Mouse (Mus musculus) mouse embryonic stem cell (cell line): ENCODE measurements at regions not wholly inside any gene's neighbourhood (a gene's known extent, or its start where the extent isn't known, plus 50 kb on each side); places are given as distances from the start of the nearest gene placed in this dataset.
"Not testable (repeated sequence)": the region's sequence is repeated elsewhere in the genome, so short reads cannot be mapped to it uniquely, and the experiment has no call there.

Source experiments
- in situ Hi-C, 2 experiments: fragments of 300-500 bp; cut with MboI; formaldehyde crosslinking; loops; 1 replicate in 1 of 2; 3 replicates in 1 of 2; pipeline ENCODE4 v1.14.3; 2019 to 2020; ENCODE audit warnings: low sequenced_read_pairs in 2 of 2, low pct_unique_long_range_greater_than_20kb in 1 of 2, mixed read lengths in 1 of 2; ENCODE audit not compliant: unreplicated experiment in 1 of 2

- in situ Hi-C loops: not testable (repeated sequence)
Measured at GRCm38 (mm10) chr6:67954570-67954969, 419.0 kb upstream of the Tacstd2 start.

- in situ Hi-C loops: not testable (repeated sequence)
Measured at GRCm38 (mm10) chr6:67931499-67931898, 395.9 kb upstream of the Tacstd2 start.

DNA sequence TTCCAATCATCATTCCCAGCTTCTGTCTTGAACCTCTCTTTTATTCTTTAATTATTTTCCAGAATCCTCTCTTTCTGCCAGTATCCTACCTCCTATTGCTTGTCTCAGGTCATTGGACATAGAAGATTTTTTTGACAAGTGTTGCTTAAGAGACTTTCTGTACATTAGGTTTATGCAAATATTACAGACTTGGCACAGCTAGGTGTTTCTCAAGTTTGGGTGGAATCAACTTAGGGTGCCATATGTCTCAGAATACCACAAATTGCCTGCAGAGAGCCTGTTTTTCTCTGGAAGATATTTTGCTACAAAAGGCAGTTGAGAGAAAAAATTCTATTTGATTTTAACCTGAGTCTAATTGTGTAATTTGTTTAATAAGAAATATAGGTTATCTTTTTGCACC lies 386.9 kb upstream of the Tacstd2 start:
- in situ Hi-C loops: no loop called here

- in situ Hi-C loops: no loop called here
Measured at GRCm38 (mm10) chr6:67913903-67914302, 378.3 kb upstream of the Tacstd2 start.

DNA sequence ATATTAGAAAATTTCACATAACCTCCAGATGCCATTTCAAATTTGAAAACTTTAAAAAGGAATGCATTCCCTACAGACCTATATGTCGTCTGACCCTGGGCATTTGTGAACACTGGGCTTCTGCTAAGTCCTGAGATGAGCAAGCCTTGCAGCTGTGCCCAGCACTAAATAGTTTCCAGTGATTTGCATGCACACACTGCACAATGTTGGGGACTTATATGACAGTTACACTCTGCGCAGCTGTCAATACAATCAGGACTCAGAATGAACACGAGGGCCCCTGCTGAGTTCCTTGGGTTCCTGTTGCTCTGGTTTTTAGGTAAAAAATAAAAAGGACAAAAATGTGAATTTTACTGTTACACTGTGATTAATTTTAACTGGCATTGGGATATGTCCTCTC lies 377.7 kb upstream of the Tacstd2 start:
- in situ Hi-C loops: no loop called here

- in situ Hi-C loops: no loop called here
Measured at GRCm38 (mm10) chr6:67896495-67896894, 360.9 kb upstream of the Tacstd2 start.

DNA sequence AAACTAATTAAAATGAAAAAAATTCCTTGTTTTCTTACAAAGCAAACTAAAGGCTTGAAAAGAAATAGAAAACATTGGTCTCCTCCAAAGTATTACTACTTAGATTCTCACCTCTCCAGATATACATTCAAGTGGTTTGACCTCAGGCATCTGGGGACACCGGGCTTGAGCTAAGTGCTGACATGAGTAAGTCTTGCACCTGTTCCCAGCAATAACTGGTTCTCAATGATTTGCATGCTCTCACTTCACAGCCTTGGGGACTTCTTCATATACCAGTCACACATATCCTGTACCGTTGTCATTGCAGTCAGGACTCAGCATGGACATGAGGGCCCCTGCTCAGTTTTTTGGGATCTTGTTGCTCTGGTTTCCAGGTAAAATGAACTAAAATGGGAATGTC lies 360.3 kb upstream of the Tacstd2 start:
- in situ Hi-C loops: no loop called here

GRCm38 (mm10) chr6:67887586-67887985 lies 352.0 kb upstream of the Tacstd2 start:
- in situ Hi-C loops: no loop called here

DNA sequence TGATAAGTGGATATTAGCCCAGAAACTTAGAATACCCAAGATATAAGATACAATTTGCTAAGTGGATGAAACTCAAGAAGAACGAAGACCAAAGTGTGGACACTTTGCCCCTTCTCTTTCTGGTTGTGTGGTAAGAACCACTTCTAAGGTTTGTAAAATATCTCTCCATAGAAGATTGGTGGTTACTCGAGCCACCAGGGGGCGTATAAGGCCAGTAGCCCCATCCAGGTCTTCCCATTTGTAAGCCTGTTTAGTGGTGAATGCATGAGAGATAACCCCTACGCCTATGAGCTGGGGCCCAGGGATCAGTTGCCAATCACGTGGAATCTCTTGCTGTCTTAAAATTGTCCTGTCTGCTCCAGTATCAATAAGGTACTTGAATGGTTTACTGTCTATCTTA lies 349.3 kb upstream of the Tacstd2 start:
- in situ Hi-C loops: no loop called here

GRCm38 (mm10) chr6:67881476-67881875 lies 345.9 kb upstream of the Tacstd2 start:
- in situ Hi-C loops: not testable (repeated sequence)

GRCm38 (mm10) chr6:67857945-67858344 lies 322.3 kb upstream of the Tacstd2 start:
- in situ Hi-C loops: not testable (repeated sequence)

DNA sequence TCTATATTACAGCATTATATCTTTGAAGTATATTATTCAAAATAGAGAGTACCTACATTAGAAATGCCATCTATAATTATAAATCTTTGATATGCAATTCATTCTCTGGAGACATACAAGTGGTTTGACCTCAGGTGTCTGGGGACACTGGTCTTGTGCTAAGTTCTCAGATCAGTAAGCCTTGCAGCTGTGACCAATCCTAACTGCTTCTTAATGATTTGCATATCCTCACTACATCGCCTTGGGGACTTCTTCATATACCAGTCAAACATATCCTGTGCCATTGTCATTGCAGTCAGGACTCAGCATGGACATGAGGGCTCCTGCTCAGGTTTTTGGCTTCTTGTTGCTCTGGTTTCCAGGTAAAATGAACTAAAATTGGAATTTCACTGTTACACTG lies 303.9 kb upstream of the Tacstd2 start:
- in situ Hi-C loops: not testable (repeated sequence)

DNA sequence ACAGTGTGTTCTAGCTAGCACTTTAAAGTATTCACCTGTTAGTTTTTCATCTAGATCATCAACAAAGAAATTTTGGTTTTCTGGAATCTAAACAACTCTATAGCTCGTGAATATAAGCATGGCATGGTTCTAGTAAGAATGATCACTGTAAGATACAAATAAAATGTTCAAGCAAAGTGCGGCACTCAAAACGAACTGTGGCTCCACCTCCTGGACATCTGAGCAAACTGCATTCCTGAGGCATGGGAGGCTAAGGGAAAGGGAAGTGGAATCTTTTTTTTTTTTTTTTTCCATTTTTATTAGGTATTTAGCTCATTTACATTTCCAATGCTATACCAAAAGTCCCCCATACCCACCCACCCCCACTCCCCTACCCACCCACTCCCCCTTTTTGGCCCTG lies 276.9 kb upstream of the Tacstd2 start:
- in situ Hi-C loops: loop anchor here in 1 of 2 experiments (25.0 kb wide), 1 partner anchor 175 kb away; no protein-coding TSS in a partner anchor

GRCm38 (mm10) chr6:67791393-67791792 lies 255.8 kb upstream of the Tacstd2 start:
- in situ Hi-C loops: loop anchor here in 1 of 2 experiments (25.0 kb wide), 1 partner anchor 604 kb away; no protein-coding TSS in a partner anchor

DNA sequence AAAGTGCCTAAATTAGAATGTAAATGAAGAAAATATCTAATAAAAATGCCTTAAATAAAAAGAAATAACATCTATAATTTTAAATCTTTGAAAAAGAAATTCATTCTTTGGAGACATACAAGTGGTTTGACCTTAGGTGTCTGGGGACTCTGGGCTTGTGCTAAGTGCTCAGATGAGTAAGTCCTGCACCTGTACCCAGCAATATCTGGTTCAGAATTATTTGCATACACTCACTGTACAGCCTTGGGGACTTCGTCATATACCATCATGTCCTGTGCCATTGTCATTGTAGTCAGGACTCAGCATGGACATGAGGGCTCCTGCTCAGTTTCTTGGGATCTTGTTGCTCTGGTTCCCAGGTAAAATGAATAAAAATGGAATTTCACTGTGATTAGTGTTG lies 255.1 kb upstream of the Tacstd2 start:
- in situ Hi-C loops: loop anchor here in 1 of 2 experiments (25.0 kb wide), 1 partner anchor 603 kb away; no protein-coding TSS in a partner anchor

GRCm38 (mm10) chr6:67787091-67787765 lies 251.6 kb upstream of the Tacstd2 start:
- in situ Hi-C loops: loop anchor here in 1 of 2 experiments (25.0 kb wide), 1 partner anchor 600 kb away; no protein-coding TSS in a partner anchor

DNA sequence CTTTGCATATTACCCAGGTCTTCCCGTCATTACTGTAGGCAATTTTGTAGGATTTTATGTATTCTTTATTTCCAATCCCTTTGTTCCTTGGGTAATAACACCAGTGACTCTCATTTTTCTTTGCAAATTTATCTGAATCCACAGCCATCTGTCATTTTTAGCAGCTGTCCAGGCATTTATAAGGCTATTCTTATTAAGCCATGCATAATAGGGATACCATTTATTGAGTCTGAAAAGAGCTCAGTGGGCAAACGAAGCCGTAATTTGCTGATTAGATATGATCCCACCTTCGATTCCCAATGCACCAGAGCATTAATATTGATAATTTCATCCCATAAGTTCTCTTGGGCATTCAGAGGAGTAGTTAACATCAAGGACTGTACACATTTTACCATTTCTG lies 243.3 kb upstream of the Tacstd2 start:
- in situ Hi-C loops: loop anchor here in 1 of 2 experiments (25.0 kb wide), 1 partner anchor 592 kb away; no protein-coding TSS in a partner anchor

DNA sequence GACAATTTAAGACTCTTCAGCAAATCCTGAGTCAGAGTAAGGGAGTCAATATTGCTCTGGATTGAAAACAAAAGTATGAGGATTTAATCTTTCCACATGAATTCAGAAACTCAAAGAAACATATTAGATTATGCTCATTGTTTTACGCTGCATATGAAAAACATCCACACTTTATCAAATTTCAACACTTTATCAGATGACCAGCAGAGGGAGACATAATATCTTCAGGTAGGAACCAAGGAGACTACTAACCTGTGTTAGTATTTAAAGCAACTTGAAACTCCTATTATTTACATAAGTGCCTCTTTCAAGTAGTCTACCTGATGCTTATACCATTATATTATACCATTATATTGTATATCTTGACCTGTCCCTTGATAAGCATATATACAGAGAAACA lies 218.5 kb upstream of the Tacstd2 start:
- in situ Hi-C loops: not testable (repeated sequence)

- in situ Hi-C loops: no loop called here
Measured at GRCm38 (mm10) chr6:67725611-67726010, 190.0 kb upstream of the Tacstd2 start.

- in situ Hi-C loops: loop anchor here in 1 of 2 experiments (25.0 kb wide), 1 partner anchor 537 kb away; no protein-coding TSS in a partner anchor
Measured at GRCm38 (mm10) chr6:67698952-67699351, 163.4 kb upstream of the Tacstd2 start.
